Comparison of ENCODE assay signal across 11 mouse cellular contexts in the genomic region with DNA sequence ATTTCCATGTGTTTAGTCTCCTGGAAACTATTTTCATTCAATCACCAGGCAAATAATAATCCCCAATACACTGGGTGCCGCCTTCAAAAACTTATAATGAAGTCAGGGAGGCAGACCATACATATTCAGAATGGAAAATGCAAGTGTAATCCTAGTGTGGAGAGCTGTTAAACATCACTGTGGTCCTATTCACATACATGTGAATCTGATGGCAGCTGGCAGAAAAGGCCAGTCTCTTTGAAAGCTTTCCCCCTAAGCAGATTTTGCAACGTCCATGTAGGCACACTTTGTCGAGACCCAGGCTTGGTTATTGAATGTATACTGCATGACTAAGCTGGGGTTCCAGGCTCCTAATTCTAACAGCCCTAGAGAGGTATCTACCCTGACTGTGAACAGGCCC.
"Had no signal": no experiment of that assay in that cellular context is flagged by ENCODE, and none has a peak within 500 bp of the region (broad histone marks: within the 10 kb centered on the region; RNA-seq: fewer than 3 reads in every experiment).

No protein-coding gene starts in this region.

- H3K4me3 ChIP-seq: left cerebral cortex, adult 2 months; limb, embryonic 12.5 days; liver, embryonic 13.5 days; lung, embryonic 15.5 days had no signal

- H3K9me3 ChIP-seq: limb, embryonic 12.5 days; liver, embryonic 13.5 days; lung, embryonic 15.5 days had no signal

- H3K4me2 ChIP-seq: limb, embryonic 12.5 days; liver, embryonic 13.5 days; lung, embryonic 15.5 days had no signal

- H3K27me3 ChIP-seq: limb, embryonic 12.5 days; liver, embryonic 13.5 days; lung, embryonic 15.5 days had no signal

- H3K9ac ChIP-seq: limb, embryonic 12.5 days; liver, embryonic 13.5 days; liver, postnatal 0 days; lung, embryonic 15.5 days had no signal

- ATAC-seq: intestine, postnatal 0 days; liver, postnatal 0 days had no signal

- H3K36me3 ChIP-seq: limb, embryonic 12.5 days; liver, embryonic 13.5 days; lung, embryonic 15.5 days had no signal

- DNase-seq: kidney, adult 8-10 months; kidney, postnatal 25 days; liver; liver, embryonic 13.5 days; liver, postnatal 0 days; right cerebral cortex, postnatal 25 days; thymus, postnatal 4 days had no signal

- H3K27ac ChIP-seq: left cerebral cortex, adult 2 months; limb, embryonic 12.5 days; liver, embryonic 13.5 days; lung, embryonic 15.5 days had no signal

- H3K4me1 ChIP-seq: limb, embryonic 12.5 days; liver, embryonic 13.5 days; lung, embryonic 15.5 days had no signal
